In genomic region chr5:103210018-103210417, GRCm38 (mm10) we compare ENCODE assay signal across 11 mouse cellular contexts. TPM values are rescaled to one million over a fixed set of nuclear protein-coding genes. Genes with fewer than 3 reads are reported as not detected.
DNase-seq lines count a peak whose midpoint lies in the region; ATAC-seq lines count a peak whose summit lies in the region.
"Had no signal": no experiment of that assay in that cellular context is flagged by ENCODE, and none has a peak within 500 bp of the region (broad histone marks: within the 10 kb centered on the region; RNA-seq: fewer than 3 reads in every experiment).

No protein-coding gene starts in this region.

- no peak overlapping the region for H3K9ac ChIP-seq in forebrain, embryonic 11.5 days (ENCODE audit: low read length)
- peak overlapping the region; percentile 91 for H3K9ac ChIP-seq in hindbrain, embryonic 13.5 days

- H3K4me1 ChIP-seq in forebrain, embryonic 11.5 days (replicated peaks; ENCODE audit: control insufficient read depth, insufficient read depth, low read length): no peaks in the 10 kb centered on the region
- peaks cover 35% of the 10 kb centered on the region for H3K4me1 ChIP-seq in hindbrain, embryonic 13.5 days (replicated peaks)
- H3K4me1 ChIP-seq in limb, embryonic 10.5 days: peaks cover 7% of the 10 kb centered on the region

- no peaks in the 10 kb centered on the region for H3K9me3 ChIP-seq in forebrain, embryonic 11.5 days (ENCODE audit: control insufficient read depth, low read length)
- H3K9me3 ChIP-seq in hindbrain, embryonic 13.5 days: no peaks in the 10 kb centered on the region; the same call in 1 of the 2 replicates
- H3K9me3 ChIP-seq in limb, embryonic 10.5 days (replicated peaks): no peaks in the 10 kb centered on the region

- H3K4me3 ChIP-seq in forebrain, embryonic 11.5 days (ENCODE audit: low read depth, low read length): peak overlapping the region; percentile 31
- H3K4me3 ChIP-seq in hindbrain, embryonic 13.5 days: peak overlapping the region; percentile 64
- no peak overlapping the region for H3K4me3 ChIP-seq in limb, embryonic 10.5 days

- intact Hi-C loops in gastrocnemius, postnatal 14 days (cut with DNase I; ENCODE audit: low total_unique reads): no loop called here
- intact Hi-C loops in gastrocnemius, postnatal 36 days (cut with DNase I): no loop called here

- 52% methylated on average over 3 of the region's 3 CpGs for WGBS in forebrain, embryonic 11.5 days
- WGBS in hindbrain, embryonic 13.5 days: 23% methylated on average over 3 of the region's 3 CpGs
- 74% methylated on average over 3 of the region's 3 CpGs for WGBS in limb, embryonic 10.5 days

- no peaks in the 10 kb centered on the region for H3K27me3 ChIP-seq in forebrain, embryonic 11.5 days (ENCODE audit: control insufficient read depth, insufficient read depth, low read length)
- no peaks in the 10 kb centered on the region for H3K27me3 ChIP-seq in hindbrain, embryonic 13.5 days
- H3K27me3 ChIP-seq in limb, embryonic 10.5 days (ENCODE audit: low read depth, poor library complexity, severe bottlenecking): peaks cover 12% of the 10 kb centered on the region; the same call in 1 of the 2 replicates

- DNase-seq in gastrocnemius, adult 18-20 months (ENCODE audit: low spot score): peak; percentile 11
- no peak for DNase-seq in gastrocnemius, postnatal 14 days
- peak; percentile 33 for DNase-seq in Muller cell, postnatal 12 days (ENCODE audit: inconsistent ontology term)
- DNase-seq in forebrain, embryonic 11.5 days (ENCODE audit: low spot score): no peak
- DNase-seq in limb, embryonic 10.5 days (ENCODE audit: low spot score): no peak
- no peak for DNase-seq in gastrocnemius, postnatal 36 days
- DNase-seq: gastrocnemius, postnatal 25 days; lung, postnatal 14 days had no signal

- H3K36me3 ChIP-seq in forebrain, embryonic 11.5 days (ENCODE audit: control insufficient read depth, insufficient read depth, low read length): no peaks in the 10 kb centered on the region
- H3K36me3 ChIP-seq in hindbrain, embryonic 13.5 days: peaks cover 8% of the 10 kb centered on the region; the same call in 1 of the 2 replicates
- H3K36me3 ChIP-seq in limb, embryonic 10.5 days: no peaks in the 10 kb centered on the region

- H3K27ac ChIP-seq in forebrain, embryonic 11.5 days (ENCODE audit: low read depth, low read length): no peak overlapping the region
- peak overlapping the region; percentile 95 for H3K27ac ChIP-seq in hindbrain, embryonic 13.5 days
- no peak overlapping the region for H3K27ac ChIP-seq in limb, embryonic 10.5 days

- no peak for ATAC-seq in forebrain, embryonic 11.5 days (replicated peaks; ENCODE audit: low FRiP score)
- ATAC-seq in hindbrain, embryonic 13.5 days (ENCODE audit: low FRiP score): no peak
- ATAC-seq in frontal cortex, adult (ENCODE audit: low TSS enrichment): no peak; the same call in 1 of the 2 replicates
- ATAC-seq: Patski had no signal

- H3K4me2 ChIP-seq in forebrain, embryonic 11.5 days (ENCODE audit: low read depth, low read length, severe bottlenecking): peak overlapping the region; percentile 53; the same call in 1 of the 2 replicates
- H3K4me2 ChIP-seq in hindbrain, embryonic 13.5 days: peak overlapping the region; percentile 76

RNA-seq across cellular contexts. Expression of gene Mapk10, which starts 1.1 kb away (rescaled TPM):
- 1 to 10 TPM in 1 of 2 experiments, under 1 TPM in 1; 0.39 to 1.6 TPM for total RNA-seq in gastrocnemius, adult 18-20 months (2021)
- total RNA-seq in gastrocnemius, postnatal 14 days (2021): under 1 TPM; 0.69 to 0.80 TPM
- 28.6 and 30.1 TPM in 2 replicates for polyA plus RNA-seq in forebrain, embryonic 11.5 days (2014; fragmentation: Nextera tagmentation; extraction: Ambion mirVana)
- 88.8 and 101 TPM in 2 replicates for polyA plus RNA-seq in hindbrain, embryonic 13.5 days (2015; fragmentation: Nextera tagmentation; extraction: Ambion mirVana)
- polyA plus RNA-seq in limb, embryonic 10.5 days (2016; fragmentation: Nextera tagmentation; extraction: Ambion mirVana): 0.51 and 0.72 TPM in 2 replicates
- 1 to 10 TPM in 1 of 2 experiments, under 1 TPM in 1; 0.69 to 1.7 TPM for total RNA-seq in gastrocnemius, postnatal 36 days (2021)

Comparison
In these comparisons a context has a peak if more than half of its experiments do, and no peak if none do; other contexts are left out.
1. DNase-seq: peak in gastrocnemius, adult 18-20 months (single experiment) and Muller cell, postnatal 12 days (single experiment); none in gastrocnemius, postnatal 14 days (single experiment), forebrain, embryonic 11.5 days (single experiment), limb, embryonic 10.5 days (single experiment) and gastrocnemius, postnatal 36 days (0 of 2).